Mouse (Mus musculus) urinary bladder, adult 2 months (tissue): Measurements from ENCODE around the gene Fto. TPM values are rescaled to one million over a fixed set of nuclear protein-coding genes. Genes with fewer than 3 reads are reported as not detected.

Source experiments
- DNase-seq: peaks from one replicate; pipeline ENCODE4 v3.0.0; 2022; ENCODE audit warnings: low spot score
- polyA plus RNA-seq: library from polyadenylated mRNA; depleted of rRNA; stranded (reverse); fragments of >200 nt; gene quantifications from 2 replicates; pipeline ENCODE4 v1.2.3, GENCODE M21; 2012

Gene Fto
- polyA plus RNA-seq, 1 experiment: 56.0 TPM

- no peak for DNase-seq
These were observed 210.9 kb downstream of the Fto start for GRCm38 (mm10) chr8:91524056-91524864.

- no peak for DNase-seq
These were observed 211.5 kb downstream of the Fto start for GRCm38 (mm10) chr8:91524865-91525250.

- no peak for DNase-seq
These were observed 212.1 kb downstream of the Fto start for GRCm38 (mm10) chr8:91525342-91525817.

- no peak for DNase-seq
These were observed 215.6 kb downstream of the Fto start for GRCm38 (mm10) chr8:91528967-91529366.

- no peak for DNase-seq
These were observed 216.4 kb downstream of the Fto start for GRCm38 (mm10) chr8:91529699-91530098.

DNA sequence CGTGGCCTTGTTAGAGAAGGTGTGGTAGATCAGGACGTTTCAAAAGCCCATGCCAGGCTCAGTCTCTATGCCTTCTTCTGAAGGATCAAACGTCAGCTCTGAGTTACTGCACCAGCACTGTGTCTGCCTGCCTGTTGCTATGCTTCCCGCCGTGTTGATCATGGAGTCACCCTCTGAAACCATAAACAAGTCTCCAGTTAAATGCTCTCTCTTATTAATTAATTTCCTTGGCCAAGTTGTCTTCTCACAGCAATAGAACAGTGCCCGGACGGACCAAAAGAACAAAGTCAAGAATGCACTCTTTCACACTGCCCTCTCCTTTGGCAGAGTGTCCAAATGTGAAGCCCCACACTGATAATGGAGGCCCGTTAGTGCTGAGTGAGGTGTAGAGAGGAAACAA lies 217.3 kb downstream of the Fto start:
- DNase-seq: no peak

- peak; percentile 67 for DNase-seq
These were observed 218.6 kb downstream of the Fto start for GRCm38 (mm10) chr8:91531971-91532370.

GRCm38 (mm10) chr8:91532671-91533436 lies 219.5 kb downstream of the Fto start:
- no peak for DNase-seq

DNA sequence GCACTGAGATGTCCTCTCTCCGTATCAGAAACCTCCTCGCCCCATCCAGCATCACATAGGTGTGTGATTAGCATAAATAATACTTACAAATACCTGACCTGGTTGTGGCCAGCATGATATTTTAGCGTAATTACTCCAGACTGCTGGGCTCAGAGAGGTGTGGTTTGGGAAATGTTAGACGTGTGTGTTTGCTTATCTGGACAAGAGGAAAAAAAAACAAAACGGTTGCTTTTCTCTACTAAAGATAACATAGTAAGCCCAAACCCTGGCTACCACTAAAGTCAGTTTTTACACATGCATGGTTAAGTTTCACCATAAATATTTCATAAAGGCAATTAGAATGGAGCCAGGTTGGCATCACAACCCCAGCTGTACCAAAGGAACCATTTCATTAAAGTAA lies 221.4 kb downstream of the Fto start:
- no peak for DNase-seq

DNA sequence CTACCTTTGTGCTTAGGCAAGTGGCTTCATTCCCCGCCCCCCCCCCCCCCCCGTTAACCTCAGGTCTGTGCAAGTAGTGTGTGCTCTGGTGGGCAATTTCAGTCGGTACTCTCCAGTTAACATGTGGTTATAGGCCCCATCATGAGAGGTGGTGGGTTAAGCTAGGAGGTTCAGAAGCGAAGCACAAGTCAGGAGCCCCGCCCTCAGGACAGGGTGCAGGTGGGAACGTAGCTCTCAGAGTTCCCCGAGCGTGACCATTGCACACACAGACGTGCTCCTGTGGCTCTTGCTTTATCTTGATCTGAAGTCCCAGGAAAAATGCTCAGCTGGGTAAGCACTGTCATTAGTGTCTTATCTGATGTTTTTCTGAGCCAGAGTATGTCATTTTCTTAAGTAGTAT lies 224.8 kb downstream of the Fto start:
- no peak for DNase-seq

- no peak for DNase-seq
These were observed 225.6 kb downstream of the Fto start for GRCm38 (mm10) chr8:91538892-91539291.

GRCm38 (mm10) chr8:91539586-91539985 lies 226.3 kb downstream of the Fto start:
- DNase-seq: no peak

DNA sequence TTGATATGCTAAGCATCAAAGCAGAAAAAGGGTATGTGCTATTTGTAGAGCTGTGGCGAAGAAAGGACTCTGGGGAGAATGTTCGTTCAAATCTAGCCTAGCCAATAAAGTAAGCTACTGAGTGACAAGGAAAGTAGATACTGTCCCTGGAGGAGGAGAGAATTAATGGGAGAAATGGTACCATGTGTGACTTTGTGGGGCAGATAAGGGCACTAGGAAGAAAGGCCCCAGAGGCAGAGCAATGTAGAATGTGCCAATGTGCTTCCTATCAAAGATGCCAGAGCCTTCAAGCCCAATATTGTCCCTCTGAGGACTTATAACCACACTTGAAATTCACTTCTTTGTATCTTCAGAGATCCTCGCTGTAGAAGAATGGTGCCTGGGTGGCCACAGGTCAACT lies 227.9 kb downstream of the Fto start:
- no peak for DNase-seq

DNA sequence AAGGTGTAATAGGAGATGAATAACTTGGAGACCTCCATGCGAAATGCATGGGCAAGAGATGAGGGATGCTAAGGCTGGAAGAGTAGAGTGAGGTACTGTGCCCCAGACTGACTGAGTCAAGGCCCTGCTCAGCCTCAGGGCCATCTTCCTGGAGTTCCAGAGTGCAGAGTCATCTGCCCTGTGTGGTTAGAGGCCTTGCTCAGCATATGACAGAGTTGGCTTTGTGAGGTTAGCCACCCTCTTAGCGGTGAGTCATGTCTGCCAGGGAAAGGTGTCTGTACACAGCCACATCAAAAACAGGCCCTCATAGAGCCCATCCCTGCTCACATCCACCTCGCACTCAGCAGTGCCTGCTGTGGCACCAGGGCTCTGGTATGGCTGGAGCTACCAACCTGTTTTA lies 232.2 kb downstream of the Fto start:
- no peak for DNase-seq

DNA sequence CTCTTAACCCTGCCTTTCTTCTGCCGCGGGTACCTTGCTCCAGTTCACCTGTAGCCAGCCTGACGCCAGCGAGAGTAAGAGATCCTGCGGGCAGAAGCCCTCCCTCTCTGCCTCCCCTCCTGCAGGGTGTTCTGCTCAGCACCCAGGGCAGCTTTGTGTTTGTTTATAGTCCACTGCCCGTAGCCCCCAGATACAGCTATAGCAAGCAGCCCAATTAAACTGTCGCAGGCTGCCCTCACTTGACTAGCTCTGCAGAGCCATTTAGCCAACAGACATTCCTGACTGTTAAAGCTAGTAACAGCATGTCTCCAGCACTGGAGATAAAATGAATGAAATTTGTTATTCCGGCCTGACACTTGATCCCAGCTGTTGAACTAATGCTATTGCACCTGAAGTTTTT lies 233.3 kb downstream of the Fto start:
- no peak for DNase-seq

DNA sequence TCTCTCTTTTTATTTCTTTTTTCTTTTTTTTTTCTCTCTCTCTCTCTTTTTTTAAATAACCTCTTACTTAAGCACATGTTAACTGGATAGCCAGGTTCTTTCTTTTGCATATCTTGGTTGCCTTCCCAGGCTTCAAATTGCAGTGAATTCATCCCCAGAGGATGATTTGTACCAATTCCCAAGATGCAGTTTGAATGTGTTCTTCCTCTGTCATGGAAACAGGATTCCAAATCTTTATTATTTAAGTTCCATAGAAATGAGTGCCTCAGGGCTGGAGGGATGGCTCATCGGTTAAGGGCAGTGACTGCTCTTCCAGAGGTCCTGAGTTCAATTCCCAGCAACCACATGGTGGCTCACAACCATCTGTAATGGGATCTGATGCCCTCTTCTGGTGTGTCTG lies 236.8 kb downstream of the Fto start:
- no peak for DNase-seq

GRCm38 (mm10) chr8:91551166-91551765 lies 237.9 kb downstream of the Fto start:
- DNase-seq: no peak

GRCm38 (mm10) chr8:91551775-91552538 lies 238.6 kb downstream of the Fto start:
- no peak for DNase-seq

DNA sequence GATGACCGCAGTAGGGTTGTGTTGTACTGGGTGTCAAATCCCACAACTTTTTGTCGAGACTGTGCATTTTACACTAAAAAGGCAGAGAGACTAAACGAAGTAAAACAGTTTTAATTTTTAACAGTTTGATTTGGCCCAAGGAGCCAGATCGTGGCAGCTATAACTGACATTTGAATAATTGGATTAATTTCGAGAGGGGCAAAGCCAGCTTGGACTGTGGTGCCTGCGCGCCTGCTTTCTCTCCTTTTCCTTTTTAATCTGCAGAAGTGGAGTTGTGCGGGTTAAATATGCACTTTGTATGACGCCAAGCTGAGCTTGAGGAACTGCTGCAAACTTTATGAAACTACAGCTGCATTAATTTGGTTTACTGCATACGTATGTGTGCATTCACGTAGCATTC lies 239.3 kb downstream of the Fto start:
- no peak for DNase-seq

GRCm38 (mm10) chr8:91553387-91553786 lies 240.1 kb downstream of the Fto start:
- no peak for DNase-seq

DNA sequence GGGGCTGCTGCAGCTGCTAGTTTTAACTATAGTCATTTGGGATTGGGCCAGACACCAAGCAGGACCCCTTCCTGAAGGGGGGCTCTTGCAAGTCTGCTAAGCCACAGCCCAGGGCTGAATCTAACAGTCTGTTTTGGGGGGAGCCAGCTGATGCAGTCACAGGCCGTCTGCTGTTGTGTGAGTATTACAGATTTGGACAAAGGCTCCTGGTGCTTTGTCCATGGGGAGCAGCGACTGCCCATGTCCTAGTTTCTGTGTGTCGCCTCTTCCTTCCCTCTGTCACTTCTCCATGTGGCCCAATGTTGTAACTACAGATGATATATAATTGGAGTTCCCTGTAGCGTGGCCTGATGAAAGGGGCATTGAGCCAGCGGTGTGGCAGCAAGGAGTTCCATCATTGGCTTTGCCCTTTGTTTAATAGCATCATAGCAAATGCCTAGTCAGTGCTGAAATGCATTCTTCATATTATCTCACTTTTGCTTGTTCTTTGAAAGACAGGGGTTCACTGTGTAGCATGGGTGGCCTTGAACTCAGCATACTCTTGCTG lies 243.8 kb downstream of the Fto start:
- DNase-seq: no peak

DNA sequence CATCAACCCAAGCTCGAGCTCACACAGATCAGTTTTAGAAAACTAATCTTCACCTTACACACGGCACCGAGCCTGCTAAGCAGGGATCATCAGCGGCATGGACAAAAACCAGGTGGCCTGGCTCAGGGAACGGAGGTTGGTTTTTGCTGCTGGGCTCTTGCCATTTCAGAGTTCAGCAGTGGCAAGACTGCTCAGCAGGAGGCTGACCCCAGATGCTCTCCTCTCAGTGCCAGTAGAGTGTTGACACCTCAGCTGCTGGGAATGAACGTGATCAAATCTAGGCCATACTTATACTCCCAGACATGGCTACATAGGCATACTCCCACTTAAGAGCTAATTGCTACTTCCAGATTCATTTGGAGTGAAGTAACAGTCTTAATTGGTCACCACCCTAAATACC lies 245.1 kb downstream of the Fto start:
- DNase-seq: no peak
